Mouse (Mus musculus) heart, embryonic 15.5 days (tissue): ENCODE results near the gene Ipo9. TPM values are rescaled to one million over a fixed set of nuclear protein-coding genes. Genes with fewer than 3 reads are reported as not detected.

Source experiments
- ATAC-seq: fragments of 200-750 bp; cut with Nextera tagmentation; replicated peaks from 2 replicates; pipeline ENCODE4 v1.8.0; 2017; ENCODE audit warnings: low read depth, moderate TSS enrichment; ENCODE audit not compliant: insufficient number of reproducible peaks, insufficient read depth, low FRiP score
- H3K27ac ChIP-seq: fragments of 300-500 bp; sonication (generic); 2 replicates; pipeline ENCODE4 v1.5.1; 2015; ENCODE audit warnings: mild to moderate bottlenecking, inconsistent platforms
- H3K27me3 ChIP-seq: fragments of 300-500 bp; sonication (generic); 2 replicates; pipeline ENCODE4 v1.6.1; 2015; ENCODE audit warnings: inconsistent platforms
- H3K36me3 ChIP-seq: fragments of 300-500 bp; sonication (generic); 2 replicates; pipeline ENCODE4 v1.6.1; 2015; ENCODE audit warnings: mild to moderate bottlenecking, inconsistent platforms
- H3K4me1 ChIP-seq: fragments of 300-500 bp; sonication (generic); replicated peaks from 2 replicates; pipeline ENCODE4 v1.6.1; 2015; ENCODE audit warnings: inconsistent platforms
- H3K4me2 ChIP-seq: fragments of 300-500 bp; sonication (generic); 2 replicates; pipeline ENCODE4 v1.6.1; 2015; ENCODE audit warnings: inconsistent platforms, mild to moderate bottlenecking, moderate library complexity
- H3K4me3 ChIP-seq: fragments of 300-500 bp; sonication (generic); 2 replicates; pipeline ENCODE4 v1.5.1; 2015; ENCODE audit warnings: mild to moderate bottlenecking, inconsistent platforms
- H3K9ac ChIP-seq: fragments of 300-500 bp; sonication (generic); 2 replicates; pipeline ENCODE4 v1.6.1; 2015; ENCODE audit warnings: mild to moderate bottlenecking, inconsistent platforms
- H3K9me3 ChIP-seq: fragments of 300-500 bp; sonication (generic); replicated peaks from 2 replicates; pipeline ENCODE4 v1.6.1; 2016; ENCODE audit warnings: inconsistent platforms
- WGBS: fragments of 180-500 bp; shearing (Covaris S2); methylation state at CpG from one replicate; pipeline ENCODE4 v1.1.7; 2015; ENCODE audit warnings: mixed read lengths; 5-methylcytosine and 5-hydroxymethylcytosine counted together
- polyA plus RNA-seq: library from polyadenylated mRNA; unstranded; fragments of >200 nt; fragmentation: Nextera tagmentation; extraction: Ambion mirVana; gene quantifications from 2 replicates; pipeline ENCODE4 v1.2.1, GENCODE M21; 2015

The Ipo9 gene
- polyA plus RNA-seq, 1 experiment from 2014 or later: 63.9 TPM

DNA sequence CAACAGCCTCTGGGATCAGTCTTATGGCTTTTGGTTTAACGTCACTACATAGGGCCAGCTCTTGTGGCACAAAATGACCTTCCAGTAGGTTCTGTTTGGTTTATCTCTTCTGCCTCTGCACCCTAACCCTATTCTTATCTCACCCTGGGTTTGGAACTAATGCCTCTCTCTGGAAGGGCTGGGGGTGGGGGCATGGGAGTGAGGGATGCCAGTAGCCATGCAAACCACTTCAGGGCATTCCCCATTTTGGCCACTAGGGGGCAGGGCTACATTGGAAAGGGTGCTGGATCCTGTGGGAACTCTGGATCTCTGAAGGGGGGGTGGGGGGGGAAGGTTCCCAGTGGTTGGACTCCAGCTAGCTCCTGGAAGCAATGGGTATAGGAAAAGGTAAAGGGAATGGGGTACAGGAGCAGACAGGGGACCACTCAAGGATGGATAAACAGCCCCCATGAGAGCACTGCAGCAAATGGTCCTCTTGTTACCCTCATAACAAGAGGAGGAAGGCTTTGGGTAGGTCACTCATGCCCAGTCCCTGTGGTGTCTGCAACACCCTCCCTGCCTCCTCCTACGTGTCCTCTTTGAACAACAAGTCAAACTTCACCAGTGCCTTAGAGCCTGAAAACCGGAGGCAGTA lies 30.9 kb upstream of the Ipo9 start:
- 80% methylated on average over 3 of the region's 3 CpGs for WGBS
- Histone ChIP-seq H3K9ac (no peak overlapping the region), H3K36me3 (peaks cover 80% of the 10 kb centered on the region), H3K4me2 (no peak overlapping the region), H3K4me3 (no peak overlapping the region), H3K27ac (no peak overlapping the region), H3K9me3 (no peaks in the 10 kb centered on the region), H3K27me3 (no peaks in the 10 kb centered on the region), H3K4me1 (peaks cover 18% of the 10 kb centered on the region)
- ATAC-seq: 0 out of 2 replicates have a peak, but pooled peaks have one; percentile 33

DNA sequence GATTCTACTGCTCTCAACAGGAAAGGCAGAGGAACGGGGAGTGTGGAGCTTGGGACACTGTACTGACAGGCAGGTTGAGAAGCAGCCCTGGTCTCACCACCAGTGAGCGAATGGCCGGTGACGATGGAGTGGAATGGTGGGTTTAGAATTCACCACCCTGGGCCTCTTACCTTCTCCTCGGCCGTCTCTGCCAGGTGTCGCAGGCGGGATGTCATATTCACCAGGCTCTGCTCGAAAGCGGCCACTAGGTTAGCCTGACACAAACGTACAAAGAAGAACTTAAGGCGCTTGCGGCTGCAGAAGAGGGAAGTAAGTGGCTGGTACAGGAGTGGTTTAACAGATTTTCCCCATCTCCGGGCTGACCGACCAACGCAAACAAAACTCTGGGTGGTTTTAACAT lies 30.2 kb upstream of the Ipo9 start:
- ATAC-seq: no peak
- no peak overlapping the region for H3K9ac ChIP-seq
- H3K36me3 ChIP-seq: peaks cover 80% of the 10 kb centered on the region
- H3K4me2 ChIP-seq: no peak overlapping the region
- H3K27me3 ChIP-seq: no peaks in the 10 kb centered on the region
- WGBS: 90% methylated on average over 16 of the region's 16 CpGs
- no peak overlapping the region for H3K4me3 ChIP-seq
- no peak overlapping the region for H3K27ac ChIP-seq
- peaks cover 18% of the 10 kb centered on the region for H3K4me1 ChIP-seq
- no peaks in the 10 kb centered on the region for H3K9me3 ChIP-seq

DNA sequence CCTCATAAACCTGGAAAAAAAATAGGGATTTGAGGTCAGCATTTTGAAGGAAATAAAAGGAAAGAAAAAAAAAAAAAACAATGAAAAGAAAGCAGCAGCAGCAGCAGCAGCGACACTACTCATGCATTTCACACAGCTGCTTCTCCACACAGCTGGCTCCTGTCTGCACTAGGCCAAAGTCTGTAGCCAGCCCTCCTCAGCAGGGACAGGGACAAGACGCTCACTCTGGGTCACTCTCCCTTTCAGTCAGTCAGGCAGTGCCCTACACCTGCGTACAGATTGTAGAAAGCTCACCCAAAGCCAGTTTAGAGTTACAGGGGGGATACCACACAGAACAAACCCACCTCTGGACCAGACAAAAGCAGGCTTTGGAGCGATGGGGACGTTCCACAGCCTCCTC lies 27.6 kb upstream of the Ipo9 start:
- WGBS: 87% methylated on average over 5 of the region's 5 CpGs
- Histone ChIP-seq H3K27me3 (no peaks in the 10 kb centered on the region), H3K27ac (no peak overlapping the region)

DNA sequence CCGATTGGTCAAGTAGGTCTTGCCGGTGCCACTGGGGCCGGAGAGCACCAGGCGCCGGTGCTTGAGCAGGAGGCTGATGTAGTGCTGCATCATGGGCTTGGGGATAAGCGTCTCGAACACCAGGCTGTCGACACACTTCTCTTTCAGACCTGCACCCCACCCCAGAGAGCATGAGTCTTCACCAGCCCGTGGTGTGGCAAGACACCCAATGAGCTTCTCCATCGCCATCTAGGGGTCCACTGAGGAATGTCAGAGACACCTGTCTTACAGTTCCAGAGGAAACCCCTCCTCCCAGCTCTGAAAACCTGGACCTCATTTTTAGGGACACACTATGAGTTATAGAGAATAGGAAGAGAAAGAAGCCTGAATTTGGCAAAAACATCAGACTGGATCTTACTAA lies 22.0 kb upstream of the Ipo9 start:
- Histone ChIP-seq H3K36me3 (peaks cover 90% of the 10 kb centered on the region), H3K9me3 (no peaks in the 10 kb centered on the region), H3K4me1 (no peaks in the 10 kb centered on the region), H3K27ac (no peak overlapping the region), H3K4me2 (no peak overlapping the region), H3K4me3 (no peak overlapping the region), H3K27me3 (no peaks in the 10 kb centered on the region), H3K9ac (no peak overlapping the region)
- 51% methylated on average over 10 of the region's 10 CpGs for WGBS
- ATAC-seq: no peak

More for the DNA sequence above, 27.6 kb upstream of the Ipo9 start:
- H3K9me3 ChIP-seq: no peaks in the 10 kb centered on the region
- no peak overlapping the region for H3K4me3 ChIP-seq
- no peak for ATAC-seq
- H3K4me1 ChIP-seq: peaks cover 18% of the 10 kb centered on the region
- no peak overlapping the region for H3K4me2 ChIP-seq
- H3K36me3 ChIP-seq: peaks cover 80% of the 10 kb centered on the region
- no peak overlapping the region for H3K9ac ChIP-seq

DNA sequence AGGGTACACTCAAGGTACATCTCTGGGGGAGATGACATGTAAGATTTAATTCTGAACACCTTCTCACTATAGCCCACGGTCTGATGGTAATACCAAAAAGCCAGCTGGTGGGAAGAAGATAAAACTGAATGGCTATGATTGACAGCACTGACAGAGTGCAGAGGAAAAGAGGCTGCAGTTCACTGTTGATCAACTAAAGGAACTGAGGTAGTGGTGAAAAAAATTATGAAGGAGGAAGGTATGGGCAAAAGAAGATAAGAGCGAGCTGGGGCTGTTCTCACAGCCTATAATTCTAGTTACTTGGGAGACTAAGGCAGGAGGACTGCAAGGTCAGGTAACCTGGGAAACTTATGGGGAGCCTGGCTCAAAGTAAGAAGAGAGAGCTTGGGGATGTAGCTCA lies 21.1 kb upstream of the Ipo9 start:
- Histone ChIP-seq H3K36me3 (peaks cover 82% of the 10 kb centered on the region), H3K4me2 (no peak overlapping the region), H3K4me1 (no peaks in the 10 kb centered on the region), H3K27ac (no peak overlapping the region), H3K27me3 (no peaks in the 10 kb centered on the region), H3K9ac (no peak overlapping the region), H3K4me3 (no peak overlapping the region), H3K9me3 (no peaks in the 10 kb centered on the region)
- WGBS: 85% methylated on average over 2 of the region's 2 CpGs
- ATAC-seq: no peak

DNA sequence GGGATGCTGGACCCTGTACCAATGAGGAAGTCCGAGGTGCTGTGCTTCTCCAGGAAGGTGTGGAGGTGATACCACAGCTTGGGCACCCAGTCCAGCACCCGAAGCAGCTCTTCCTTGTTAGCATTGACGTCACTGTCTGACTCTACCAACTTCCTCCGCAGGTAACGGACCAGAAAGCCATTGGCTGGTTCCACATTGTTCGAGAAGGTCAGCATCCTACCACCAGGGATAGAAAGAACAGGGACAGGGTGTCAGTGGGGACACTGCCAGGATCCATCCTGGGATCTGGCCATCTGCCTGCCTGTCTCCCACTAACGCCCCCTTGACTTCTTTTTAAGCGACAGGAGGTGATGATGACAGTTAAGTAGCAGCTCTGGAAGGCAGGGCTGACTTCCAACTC lies 19.6 kb upstream of the Ipo9 start:
- no peak overlapping the region for H3K4me2 ChIP-seq
- 85% methylated on average over 8 of the region's 8 CpGs for WGBS
- H3K27me3 ChIP-seq: no peaks in the 10 kb centered on the region
- H3K27ac ChIP-seq: no peak overlapping the region
- H3K4me3 ChIP-seq: no peak overlapping the region
- H3K36me3 ChIP-seq: peaks cover 77% of the 10 kb centered on the region
- no peaks in the 10 kb centered on the region for H3K4me1 ChIP-seq
- H3K9me3 ChIP-seq: no peaks in the 10 kb centered on the region
- H3K9ac ChIP-seq: no peak overlapping the region
- ATAC-seq: no peak

DNA sequence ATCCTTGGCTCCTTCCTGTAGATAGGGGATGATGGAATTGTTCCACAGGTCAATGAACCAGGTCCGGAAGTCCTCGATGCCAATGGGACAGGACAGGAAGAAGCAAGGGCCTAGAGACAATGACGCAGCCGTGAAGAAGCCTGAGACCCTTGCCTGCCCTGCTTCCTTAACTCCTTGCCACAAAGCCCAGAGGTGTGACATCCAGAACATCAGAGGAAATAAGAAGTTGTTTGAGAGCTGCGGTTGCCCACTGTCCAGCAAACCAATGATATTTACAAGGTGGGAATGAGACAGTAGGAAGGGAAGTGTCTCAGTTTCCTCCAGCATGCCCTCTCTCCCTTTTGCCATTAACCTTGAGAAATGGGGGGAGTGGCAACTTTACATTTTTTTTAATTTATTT lies 18.6 kb upstream of the Ipo9 start:
- peaks cover 75% of the 10 kb centered on the region for H3K36me3 ChIP-seq

DNA sequence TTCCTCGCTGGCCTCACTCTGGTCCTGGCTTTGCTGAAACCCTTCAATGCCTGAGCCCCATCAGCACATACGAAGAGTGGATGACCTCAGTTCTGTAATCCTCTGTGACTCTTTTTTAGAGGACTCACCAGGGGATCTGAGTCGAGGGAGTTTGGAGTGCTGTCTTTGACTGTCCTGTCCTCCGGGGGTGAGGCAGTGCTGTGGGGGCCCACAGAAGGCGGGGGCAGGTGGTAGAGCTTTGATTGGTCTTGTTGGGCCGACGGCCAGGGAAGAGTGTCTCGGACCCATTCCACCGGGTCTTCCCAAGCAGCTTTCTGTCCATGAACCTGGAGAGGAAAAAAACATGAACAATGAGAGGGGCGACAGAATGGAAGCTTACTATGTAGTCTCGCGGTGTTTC lies 13.2 kb upstream of the Ipo9 start:
- H3K36me3 ChIP-seq: peaks cover 76% of the 10 kb centered on the region
- H3K4me2 ChIP-seq: no peak overlapping the region
- H3K27me3 ChIP-seq: no peaks in the 10 kb centered on the region
- H3K9ac ChIP-seq: no peak overlapping the region
- H3K4me3 ChIP-seq: no peak overlapping the region
- 87% methylated on average over 12 of the region's 12 CpGs for WGBS
- no peaks in the 10 kb centered on the region for H3K9me3 ChIP-seq
- ATAC-seq: no peak
- H3K27ac ChIP-seq: no peak overlapping the region
- H3K4me1 ChIP-seq: no peaks in the 10 kb centered on the region

More for the DNA sequence above, 18.6 kb upstream of the Ipo9 start:
- Histone ChIP-seq H3K27ac (no peak overlapping the region), H3K9me3 (no peaks in the 10 kb centered on the region), H3K27me3 (no peaks in the 10 kb centered on the region), H3K4me1 (no peaks in the 10 kb centered on the region), H3K9ac (no peak overlapping the region), H3K4me3 (no peak overlapping the region), H3K4me2 (no peak overlapping the region)
- WGBS: 93% methylated on average over 5 of the region's 5 CpGs
- ATAC-seq: no peak

DNA sequence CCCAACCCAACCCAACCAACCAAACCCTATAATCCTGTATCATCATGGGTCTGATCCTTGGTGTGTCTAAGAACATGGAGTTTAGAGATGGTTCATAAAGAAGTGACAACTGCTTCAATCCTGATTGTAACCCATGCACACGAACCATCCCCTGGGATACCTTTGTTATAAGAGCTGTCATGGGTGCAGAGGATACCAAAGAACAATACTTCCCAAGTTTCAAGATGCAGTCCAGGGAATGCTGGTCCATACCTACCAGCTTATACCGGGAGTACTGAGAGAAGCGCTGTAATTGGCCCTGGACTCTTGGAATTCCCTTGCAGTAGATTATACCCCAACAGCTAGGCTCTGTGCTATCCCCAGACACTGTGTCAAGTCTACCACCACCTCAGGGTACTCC lies 11.6 kb upstream of the Ipo9 start:
- ATAC-seq: no peak
- peaks cover 81% of the 10 kb centered on the region for H3K36me3 ChIP-seq
- 96% methylated on average over 3 of the region's 3 CpGs for WGBS

DNA sequence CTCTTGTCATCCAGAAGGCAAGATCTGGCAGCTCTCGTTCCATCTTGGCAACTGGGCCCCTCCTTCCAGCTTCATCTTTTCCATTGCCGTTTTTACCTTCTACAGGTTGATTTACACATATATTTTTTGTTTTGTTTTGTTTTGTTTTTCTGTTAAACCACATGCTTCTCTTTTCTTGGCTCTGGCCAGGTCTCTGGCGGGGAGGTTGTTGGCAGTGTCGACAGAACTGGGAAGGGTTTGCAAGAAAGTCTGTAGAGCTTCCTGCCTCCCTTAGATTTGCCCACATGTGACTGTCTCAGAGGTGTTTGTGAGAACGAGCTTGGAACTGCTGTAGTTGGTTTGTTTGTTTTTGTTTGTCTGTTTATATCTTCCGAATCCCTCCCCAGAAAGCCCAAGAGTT lies 10.7 kb upstream of the Ipo9 start:
- Histone ChIP-seq H3K36me3 (peaks cover 77% of the 10 kb centered on the region), H3K27ac (no peak overlapping the region), H3K4me2 (no peak overlapping the region), H3K9ac (no peak overlapping the region), H3K27me3 (no peaks in the 10 kb centered on the region), H3K4me1 (peaks cover 4% of the 10 kb centered on the region), H3K4me3 (no peak overlapping the region), H3K9me3 (no peaks in the 10 kb centered on the region)
- ATAC-seq: no peak
- WGBS: 75% methylated on average over 6 of the region's 6 CpGs

More for the DNA sequence above, 11.6 kb upstream of the Ipo9 start:
- Histone ChIP-seq H3K4me3 (no peak overlapping the region), H3K9me3 (no peaks in the 10 kb centered on the region), H3K4me2 (no peak overlapping the region), H3K9ac (no peak overlapping the region), H3K4me1 (no peaks in the 10 kb centered on the region), H3K27me3 (no peaks in the 10 kb centered on the region), H3K27ac (no peak overlapping the region)

DNA sequence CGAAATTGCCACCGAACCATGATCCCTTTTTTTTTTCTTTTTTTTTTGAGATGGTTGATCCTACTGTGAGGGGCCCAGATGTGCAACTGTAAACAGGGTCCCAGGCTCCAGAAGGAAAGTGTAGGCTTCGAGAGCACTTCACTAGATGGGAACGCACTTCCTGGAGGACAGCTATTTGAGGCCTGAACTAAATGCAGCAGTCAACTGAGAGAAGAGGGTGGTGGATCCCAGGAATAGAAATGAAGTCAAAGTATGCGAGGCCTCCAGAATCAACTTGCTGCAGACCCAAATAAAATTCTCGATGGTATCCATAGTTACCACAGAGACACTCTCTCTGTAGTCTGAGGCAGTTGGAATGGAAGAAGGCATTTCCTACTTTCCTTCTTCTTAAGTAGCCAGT lies 8.5 kb upstream of the Ipo9 start:
- H3K27me3 ChIP-seq: no peaks in the 10 kb centered on the region
- peaks cover 12% of the 10 kb centered on the region for H3K4me1 ChIP-seq
- no peak for ATAC-seq
- no peak overlapping the region for H3K4me2 ChIP-seq
- WGBS: 84% methylated on average over 6 of the region's 6 CpGs
- H3K4me3 ChIP-seq: no peak overlapping the region
- no peak overlapping the region for H3K9ac ChIP-seq
- no peak overlapping the region for H3K27ac ChIP-seq
- no peaks in the 10 kb centered on the region for H3K9me3 ChIP-seq
- peaks cover 64% of the 10 kb centered on the region for H3K36me3 ChIP-seq

DNA sequence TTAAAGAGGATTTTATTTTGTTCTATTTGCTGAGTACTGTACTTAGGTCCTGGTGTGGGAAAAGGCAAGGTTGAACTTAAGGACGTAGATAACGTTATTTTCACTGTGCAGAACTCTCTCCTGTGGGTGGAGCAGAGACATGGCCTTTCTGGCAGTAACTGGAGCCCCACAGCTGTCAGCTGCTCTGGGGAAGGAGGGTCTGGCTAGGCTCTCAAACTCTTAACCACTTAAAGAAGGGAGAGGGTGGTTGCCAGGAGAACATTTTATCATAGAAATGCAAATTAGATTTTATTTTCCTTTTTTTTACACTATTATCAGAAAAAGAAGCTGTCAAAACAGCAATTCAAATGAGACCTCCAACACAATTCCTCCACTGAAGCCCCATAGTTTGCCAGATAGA lies 5.5 kb upstream of the Ipo9 start:
- Histone ChIP-seq H3K36me3 (peaks cover 35% of the 10 kb centered on the region), H3K27ac (peak overlapping the region; percentile 65), H3K4me2 (no peak overlapping the region), H3K27me3 (no peaks in the 10 kb centered on the region), H3K9ac (no peak overlapping the region), H3K4me3 (no peak overlapping the region), H3K9me3 (no peaks in the 10 kb centered on the region), H3K4me1 (peaks cover 20% of the 10 kb centered on the region)
- ATAC-seq: 0 out of 2 replicates have a peak, but pooled peaks have one; percentile 54
- WGBS: 9% methylated on average over 2 of the region's 2 CpGs
